Mouse (Mus musculus): ENCODE results near the gene Tcf7l2.

Tcf7l2 gene

GRCm38 (mm10) chr19:55794194-55794945, 52.8 kb downstream of the Tcf7l2 start:
- peak; percentile 7 for DNase-seq (ENCODE audit: low read depth)

- DNase-seq (ENCODE audit: low read depth) = no peak
These were observed 53.3 kb downstream of the Tcf7l2 start for GRCm38 (mm10) chr19:55794946-55795340.

DNA sequence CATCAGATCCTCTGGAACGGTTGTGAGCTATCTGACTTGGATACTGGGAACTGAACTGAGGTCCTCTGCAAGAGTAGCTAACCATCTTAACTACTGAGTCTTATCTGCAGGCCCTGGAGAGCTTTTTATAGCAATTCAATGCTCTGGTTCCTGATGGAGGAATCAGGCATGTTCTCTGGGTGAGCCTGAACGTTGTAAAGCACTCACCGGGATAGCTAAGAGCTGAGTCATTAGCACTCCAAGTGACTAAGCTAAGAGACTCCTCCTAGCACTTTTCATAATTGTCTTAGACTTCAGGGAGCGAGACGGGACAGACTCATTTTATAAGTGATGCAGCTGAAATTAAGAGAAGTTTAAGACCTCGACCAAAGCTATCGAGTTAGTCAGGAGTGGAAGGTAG, 53.7 kb downstream of the Tcf7l2 start:
- no peak for DNase-seq (ENCODE audit: low read depth)

- no peak for DNase-seq (ENCODE audit: low read depth)
These were observed 56.2 kb downstream of the Tcf7l2 start for GRCm38 (mm10) chr19:55797834-55798233.

DNA sequence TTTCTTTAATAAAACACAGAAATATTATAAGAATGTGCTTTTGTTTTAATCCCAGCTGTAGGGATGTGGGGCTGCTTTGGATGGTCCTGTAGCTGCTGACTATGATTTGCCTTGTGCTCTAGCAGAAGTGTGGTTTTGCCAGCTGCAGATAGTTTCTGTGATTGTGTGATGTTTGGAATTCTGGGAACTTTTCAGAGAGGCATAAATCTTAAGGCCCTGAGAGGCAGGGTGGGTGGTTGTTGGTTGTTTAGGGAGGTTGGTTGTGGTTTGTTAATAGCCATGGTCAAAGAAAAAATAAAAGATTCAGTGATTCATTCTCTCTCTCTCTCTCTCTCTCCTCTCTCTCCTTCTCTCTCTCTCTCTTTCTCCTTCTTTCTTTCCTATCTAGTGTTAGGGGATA, 57.8 kb downstream of the Tcf7l2 start:
- no peak for DNase-seq (ENCODE audit: low read depth)

DNA sequence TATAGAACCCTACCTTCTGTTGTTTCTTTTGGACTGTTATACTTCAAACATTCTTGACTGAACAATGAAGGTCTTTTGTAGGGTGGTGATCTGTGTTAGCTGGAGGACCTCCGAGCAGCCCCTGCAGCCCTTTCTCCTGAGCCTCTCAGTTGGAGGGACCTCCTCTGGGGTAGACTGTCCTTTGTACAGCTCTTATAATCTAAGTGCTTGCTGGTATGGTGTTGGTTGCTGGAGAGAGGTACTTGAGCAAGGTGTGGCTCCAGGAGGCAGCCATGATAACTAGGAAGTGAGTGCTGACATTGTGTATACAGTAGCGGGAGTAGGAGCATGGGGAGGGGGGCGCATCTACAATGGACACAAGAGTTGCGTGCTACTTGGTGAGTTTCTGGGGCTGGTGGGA, 58.4 kb downstream of the Tcf7l2 start:
- no peak for DNase-seq (ENCODE audit: low read depth)

- DNase-seq (ENCODE audit: low read depth) = no peak
These were observed 61.5 kb downstream of the Tcf7l2 start for GRCm38 (mm10) chr19:55803121-55803520.

DNA sequence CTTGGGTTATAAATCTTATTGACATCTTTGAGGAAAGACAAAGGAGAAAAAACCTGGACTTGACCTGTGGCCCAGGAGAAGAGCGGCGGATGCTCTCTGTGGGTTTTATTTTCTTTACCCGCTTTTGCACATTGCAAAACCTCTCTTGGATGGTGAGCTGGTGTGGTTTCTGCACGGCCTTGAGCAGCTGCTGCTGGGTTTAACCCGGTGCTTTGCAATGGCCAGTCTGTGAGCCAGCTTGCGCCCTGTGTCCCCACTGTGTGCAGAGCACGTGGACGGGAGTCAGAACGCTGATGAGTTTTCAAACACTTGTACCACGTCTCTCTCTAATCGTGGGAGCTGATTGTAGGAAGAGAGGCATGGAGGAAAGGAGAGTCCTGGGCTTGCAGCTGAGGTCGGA, 62.2 kb downstream of the Tcf7l2 start:
- DNase-seq (ENCODE audit: low read depth) = no peak

DNA sequence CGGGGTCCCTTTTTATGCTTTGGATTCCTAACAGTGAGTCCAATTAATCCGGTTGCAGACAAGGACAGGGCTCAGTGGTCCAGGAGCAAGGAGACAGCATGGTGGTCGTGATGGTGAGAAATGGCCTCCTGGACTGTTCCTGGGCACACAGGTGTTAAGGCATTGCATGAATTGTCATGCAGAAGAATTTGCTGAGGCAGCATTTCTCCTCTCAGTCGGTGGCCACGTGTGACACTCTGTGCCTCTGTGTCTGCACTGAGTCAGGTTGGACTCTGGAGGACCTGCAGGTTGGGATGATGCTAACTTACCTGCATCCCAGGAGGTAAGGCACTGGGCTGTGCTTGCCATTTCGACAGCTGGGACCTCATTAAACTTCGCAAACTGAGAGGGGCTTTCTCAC, 63.2 kb downstream of the Tcf7l2 start:
- DNase-seq (ENCODE audit: low read depth) = no peak

- no peak for DNase-seq (ENCODE audit: low read depth)
These were observed 65.0 kb downstream of the Tcf7l2 start for GRCm38 (mm10) chr19:55806434-55807193.

- DNase-seq (ENCODE audit: low read depth) = no peak
These were observed 65.8 kb downstream of the Tcf7l2 start for GRCm38 (mm10) chr19:55807194-55808053.

DNA sequence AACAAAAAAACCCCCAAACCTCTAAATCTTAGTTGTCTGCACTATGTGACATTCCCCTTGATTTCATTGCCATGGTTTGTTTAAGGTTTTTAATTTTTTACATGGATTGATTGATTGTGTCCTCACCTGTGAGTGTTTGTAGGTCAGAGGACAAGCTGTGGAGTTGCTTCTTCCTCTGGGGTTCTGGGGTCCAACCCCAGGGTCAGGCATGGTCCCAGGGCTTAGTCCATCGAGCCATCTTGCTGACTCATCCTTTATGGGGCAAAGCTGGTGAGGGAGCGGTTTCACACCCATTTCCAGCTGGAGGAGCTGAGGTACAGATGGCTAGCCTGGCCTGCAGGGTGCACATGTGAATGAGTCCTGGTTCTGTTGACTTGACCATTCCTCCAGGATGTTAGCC, 66.7 kb downstream of the Tcf7l2 start:
- DNase-seq (ENCODE audit: low read depth) = no peak

DNA sequence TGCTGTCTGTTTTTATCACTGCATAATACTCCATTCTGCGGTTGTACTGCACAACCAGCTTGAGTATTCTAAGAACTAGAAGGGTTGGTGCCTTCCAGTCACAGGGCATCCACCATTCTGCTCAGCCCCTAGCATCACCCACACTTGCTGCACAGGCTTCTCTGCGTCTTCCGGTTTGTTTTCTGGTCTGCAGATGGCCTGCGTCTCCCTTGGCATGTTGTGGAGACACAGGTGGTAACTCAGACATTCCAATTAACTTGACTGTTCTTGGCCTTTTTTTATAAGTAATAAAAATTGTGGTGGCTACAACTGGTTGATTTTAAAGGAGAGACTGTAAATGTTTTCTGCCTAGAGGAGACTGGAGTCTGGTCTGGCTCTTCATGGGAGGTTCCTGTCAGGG, 67.9 kb downstream of the Tcf7l2 start:
- no peak for DNase-seq (ENCODE audit: low read depth)

- no peak for DNase-seq (ENCODE audit: low read depth)
These were observed 70.6 kb downstream of the Tcf7l2 start for GRCm38 (mm10) chr19:55812236-55812635.

GRCm38 (mm10) chr19:55815010-55815790, 73.6 kb downstream of the Tcf7l2 start:
- DNase-seq (ENCODE audit: low read depth) = no peak

GRCm38 (mm10) chr19:55816974-55817373, 75.4 kb downstream of the Tcf7l2 start:
- no peak for DNase-seq (ENCODE audit: low read depth)

DNA sequence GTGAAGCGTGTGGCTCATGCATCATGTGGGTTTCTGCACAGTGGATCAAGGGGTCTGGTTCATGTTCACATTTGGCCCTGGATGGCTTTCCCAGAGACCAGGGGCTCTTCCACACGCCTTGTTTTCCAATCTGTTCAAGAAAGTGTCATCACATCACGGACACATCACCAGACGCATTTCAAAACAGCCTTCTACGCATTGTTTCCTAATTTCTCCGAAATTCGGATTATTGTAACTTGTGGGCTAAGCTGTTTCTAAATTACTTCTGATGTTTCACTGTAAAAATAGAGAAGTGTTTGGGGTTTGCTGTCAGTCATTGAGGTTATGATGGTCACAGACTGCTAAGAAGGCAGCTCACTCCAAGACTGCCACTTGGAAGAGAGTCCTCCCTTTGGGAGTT, 78.6 kb downstream of the Tcf7l2 start:
- DNase-seq (ENCODE audit: low read depth) = no peak

- DNase-seq (ENCODE audit: low read depth) = no peak
These were observed 83.6 kb downstream of the Tcf7l2 start for GRCm38 (mm10) chr19:55825001-55825827.

DNA sequence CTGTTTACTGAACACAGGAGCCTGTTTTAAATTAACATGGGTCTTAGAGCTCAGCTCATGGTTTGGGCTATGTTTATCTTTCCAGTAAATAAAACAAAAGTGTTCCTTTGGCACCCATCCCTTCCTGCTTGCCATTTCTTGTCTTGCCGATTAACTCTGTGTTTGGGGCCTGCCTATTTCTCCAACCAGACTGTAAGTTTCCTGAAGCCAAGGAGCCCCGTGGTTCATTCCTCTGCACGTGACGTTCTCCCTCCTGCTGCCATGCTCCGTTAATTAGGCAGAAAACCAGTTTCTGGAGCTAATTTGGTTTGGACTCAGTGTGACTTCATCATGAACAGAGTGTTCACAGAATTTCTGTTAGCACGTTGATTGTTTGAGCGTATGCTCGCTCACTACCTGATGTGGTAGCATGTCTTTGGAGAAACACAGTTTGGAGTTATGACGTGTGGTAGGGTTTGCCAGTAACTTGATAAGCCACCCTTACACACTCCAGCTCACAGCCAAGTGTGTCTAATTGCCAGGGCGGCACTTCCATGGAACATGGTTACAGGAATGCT, 84.4 kb downstream of the Tcf7l2 start:
- no peak for DNase-seq (ENCODE audit: low read depth)

GRCm38 (mm10) chr19:55827613-55828259, 86.1 kb downstream of the Tcf7l2 start:
- DNase-seq (ENCODE audit: low read depth) = no peak
